Mouse (Mus musculus) cerebellum, postnatal 4 days (tissue): ENCODE results near the gene Tmem184b.

ENCODE experiments used
- DNase-seq, 2 experiments: peaks; one replicate each; pipeline ENCODE4 v3.0.0; 2022; ENCODE audit warnings: low spot score in 2 of 2, mixed read lengths in 1 of 2

Gene Tmem184b

GRCm38 (mm10) chr15:79399231-79400052, 3.9 kb downstream of the Tmem184b start:
- no peak for DNase-seq

- no peak for DNase-seq
Measured at GRCm38 (mm10) chr15:79396736-79397135, 6.6 kb downstream of the Tmem184b start.

GRCm38 (mm10) chr15:79395281-79395680, 8.1 kb downstream of the Tmem184b start:
- DNase-seq = no peak

- DNase-seq = no peak
Measured at GRCm38 (mm10) chr15:79394842-79395241, 8.5 kb downstream of the Tmem184b start.

GRCm38 (mm10) chr15:79393101-79393500, 10.3 kb downstream of the Tmem184b start:
- no peak for DNase-seq

GRCm38 (mm10) chr15:79392527-79392926, 10.8 kb downstream of the Tmem184b start:
- DNase-seq = no peak

GRCm38 (mm10) chr15:79391447-79392093, 11.8 kb downstream of the Tmem184b start:
- peak in 1 of 2 experiments; percentile 31 for DNase-seq

GRCm38 (mm10) chr15:79390434-79390833, 12.9 kb downstream of the Tmem184b start:
- no peak for DNase-seq

GRCm38 (mm10) chr15:79388171-79388570, 15.2 kb downstream of the Tmem184b start:
- DNase-seq = no peak

GRCm38 (mm10) chr15:79387611-79388010, 15.8 kb downstream of the Tmem184b start:
- DNase-seq = no peak

- DNase-seq = no peak
Measured at GRCm38 (mm10) chr15:79387081-79387480, 16.3 kb downstream of the Tmem184b start.

- DNase-seq = no peak
Measured at GRCm38 (mm10) chr15:79381644-79382043, 21.7 kb downstream of the Tmem184b start.

GRCm38 (mm10) chr15:79380468-79381444, 22.6 kb downstream of the Tmem184b start:
- DNase-seq = peak in 1 of 2 experiments; percentile 72

- no peak for DNase-seq
Measured at GRCm38 (mm10) chr15:79379658-79380057, 23.7 kb downstream of the Tmem184b start.

GRCm38 (mm10) chr15:79378608-79379007, 24.8 kb downstream of the Tmem184b start:
- no peak for DNase-seq

- DNase-seq = no peak
Measured at GRCm38 (mm10) chr15:79377681-79378080, 25.7 kb downstream of the Tmem184b start.

GRCm38 (mm10) chr15:79374760-79375159, 28.6 kb downstream of the Tmem184b start:
- DNase-seq = no peak

- no peak for DNase-seq
Measured at GRCm38 (mm10) chr15:79370281-79370843, 33.0 kb downstream of the Tmem184b start.

- no peak for DNase-seq
Measured at GRCm38 (mm10) chr15:79369452-79370280, 33.7 kb downstream of the Tmem184b start.

- no peak for DNase-seq
Measured at GRCm38 (mm10) chr15:79368861-79369440, 34.4 kb downstream of the Tmem184b start.
